Mouse (Mus musculus) hindbrain, embryonic 10.5 days (tissue): ENCODE results near the gene Zbtb49. TPM values are rescaled to one million over a fixed set of nuclear protein-coding genes. Genes with fewer than 3 reads are reported as not detected.

Experiments used
- DNase-seq: peaks from one replicate; pipeline ENCODE4 v3.0.0-alpha.2; 2017; ENCODE audit warnings: low spot score
- H3K27ac ChIP-seq: fragments of 300-500 bp; sonication (generic); 2 replicates; pipeline ENCODE4 v1.5.1; 2016; ENCODE audit warnings: mild to moderate bottlenecking, moderate library complexity
- H3K27me3 ChIP-seq: fragments of 300-500 bp; sonication (generic); 2 replicates; pipeline ENCODE4 v1.6.1; 2016; ENCODE audit warnings: mild to moderate bottlenecking; ENCODE audit not compliant: poor library complexity, insufficient read depth, severe bottlenecking
- H3K36me3 ChIP-seq: fragments of 300-500 bp; sonication (generic); 2 replicates; pipeline ENCODE4 v1.6.1; 2016; ENCODE audit warnings: mild to moderate bottlenecking, moderate library complexity
- H3K4me1 ChIP-seq: fragments of 300-500 bp; sonication (generic); replicated peaks from 2 replicates; pipeline ENCODE4 v1.6.1; 2016; ENCODE audit warnings: mild to moderate bottlenecking
- H3K4me3 ChIP-seq: fragments of 300-500 bp; sonication (generic); 2 replicates; pipeline ENCODE4 v1.5.1; 2016; ENCODE audit warnings: mild to moderate bottlenecking, moderate library complexity
- H3K9me3 ChIP-seq: fragments of 300-500 bp; sonication (generic); 2 replicates; pipeline ENCODE4 v1.6.1; 2016; ENCODE audit warnings: mild to moderate bottlenecking, moderate library complexity
- WGBS: fragments of 180-500 bp; shearing (Covaris S2); methylation state at CpG from one replicate; pipeline ENCODE4 v1.1.7; 2016; 5-methylcytosine and 5-hydroxymethylcytosine counted together
- polyA plus RNA-seq: library from polyadenylated mRNA; unstranded; fragments of >200 nt; fragmentation: Nextera tagmentation; extraction: Ambion mirVana; gene quantifications from 2 replicates; pipeline ENCODE4 v1.2.1, GENCODE M21; 2016

The Zbtb49 gene
- polyA plus RNA-seq, 1 experiment from 2014 or later = 19.4 TPM

DNA sequence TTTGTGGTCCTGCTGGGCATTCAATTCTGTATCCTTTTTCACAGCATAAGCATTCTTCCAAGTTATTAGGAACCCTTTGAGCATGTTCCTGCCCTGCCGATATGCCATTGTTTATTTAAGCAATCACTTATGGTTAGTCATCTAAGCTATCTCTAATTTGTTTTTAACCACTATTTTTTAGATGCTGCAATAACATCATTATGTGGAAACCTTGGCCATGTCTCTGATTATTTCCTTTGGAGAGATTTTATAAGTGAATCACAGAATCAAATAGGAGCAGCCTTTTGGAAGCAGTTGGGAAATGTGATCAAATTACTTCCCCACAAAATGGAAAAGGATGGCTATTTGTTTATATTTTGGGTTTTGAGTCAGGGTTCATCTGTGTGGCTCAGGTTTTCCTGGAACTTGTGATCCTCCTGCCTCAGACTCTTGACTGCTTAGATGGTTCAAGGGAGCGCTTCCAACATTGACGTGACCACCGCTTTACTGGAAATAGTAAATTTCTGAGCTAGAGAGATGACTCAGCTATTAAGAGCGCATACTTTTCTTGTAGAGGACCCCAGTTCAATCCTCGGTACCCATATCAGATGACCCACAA, 35.5 kb downstream of the Zbtb49 start:
- Histone ChIP-seq H3K27ac (no peak overlapping the region), H3K27me3 (no peaks in the 10 kb centered on the region), H3K36me3 (no peaks in the 10 kb centered on the region), H3K4me3 (no peak overlapping the region), H3K4me1 (no peaks in the 10 kb centered on the region), H3K9me3 (no peaks in the 10 kb centered on the region)
- 91% methylated on average over 6 of the region's 6 CpGs for WGBS
- no peak for DNase-seq

DNA sequence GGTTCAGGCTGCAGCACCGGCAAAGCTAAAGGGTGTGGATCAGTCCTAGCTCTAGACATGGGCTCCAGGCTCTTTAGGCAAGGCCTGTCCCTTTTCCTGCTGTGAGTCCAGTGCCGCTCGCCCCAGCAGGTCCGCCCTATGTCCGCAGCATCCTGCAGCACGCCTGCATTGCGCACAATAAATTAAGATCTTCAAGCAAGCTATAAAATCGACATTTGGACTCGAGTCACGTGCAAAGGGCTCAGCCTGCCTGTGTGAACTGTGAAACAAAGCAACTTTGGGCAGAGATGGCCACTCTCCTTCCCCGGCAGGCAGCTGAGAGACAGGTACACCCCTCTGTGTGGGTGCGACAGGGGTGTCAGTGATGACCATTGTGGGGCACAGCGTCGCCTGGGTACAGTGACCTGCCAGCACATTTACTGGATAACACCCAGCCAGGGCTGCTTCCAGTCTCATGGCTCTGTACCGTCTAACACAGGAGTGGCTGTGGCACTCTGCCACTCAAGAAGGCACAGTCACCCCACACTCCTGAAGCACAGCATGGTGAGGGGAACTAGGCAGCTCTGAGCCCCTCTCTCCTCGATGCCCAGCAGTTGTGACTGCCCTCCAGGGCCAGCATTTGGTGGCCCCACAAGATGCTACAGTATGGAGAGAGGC, 45.9 kb downstream of the Zbtb49 start:
- H3K27me3 ChIP-seq = no peaks in the 10 kb centered on the region
- WGBS = 87% methylated on average over 16 of the region's 16 CpGs
- H3K4me3 ChIP-seq = no peak overlapping the region
- no peaks in the 10 kb centered on the region for H3K4me1 ChIP-seq
- no peak for DNase-seq
- H3K27ac ChIP-seq = no peak overlapping the region
- H3K36me3 ChIP-seq = no peaks in the 10 kb centered on the region
- H3K9me3 ChIP-seq = no peaks in the 10 kb centered on the region

DNA sequence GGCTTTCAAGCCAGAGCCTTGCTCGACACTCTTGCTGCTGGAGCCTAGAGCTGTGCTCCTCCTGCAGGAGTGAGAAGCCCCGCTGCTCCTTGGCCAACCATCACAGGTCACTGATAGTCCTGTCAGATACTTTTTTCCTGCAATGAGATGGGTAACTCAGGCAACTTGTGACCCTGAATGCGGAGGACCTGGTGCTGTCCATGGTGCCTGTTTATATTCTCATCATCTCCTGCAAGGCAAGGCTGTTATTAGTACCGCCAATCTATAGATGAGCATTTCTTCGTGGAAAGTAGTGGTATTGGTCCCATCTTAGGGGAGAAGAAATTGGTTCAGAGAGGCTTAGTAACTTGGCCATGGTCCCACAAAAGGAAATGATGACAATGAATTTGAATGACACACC, 46.5 kb downstream of the Zbtb49 start:
- Histone ChIP-seq H3K4me1 (no peaks in the 10 kb centered on the region), H3K9me3 (no peaks in the 10 kb centered on the region), H3K36me3 (no peaks in the 10 kb centered on the region), H3K4me3 (no peak overlapping the region), H3K27ac (no peak overlapping the region), H3K27me3 (no peaks in the 10 kb centered on the region)
- 48% methylated on average over 5 of the region's 5 CpGs for WGBS
- no peak for DNase-seq

DNA sequence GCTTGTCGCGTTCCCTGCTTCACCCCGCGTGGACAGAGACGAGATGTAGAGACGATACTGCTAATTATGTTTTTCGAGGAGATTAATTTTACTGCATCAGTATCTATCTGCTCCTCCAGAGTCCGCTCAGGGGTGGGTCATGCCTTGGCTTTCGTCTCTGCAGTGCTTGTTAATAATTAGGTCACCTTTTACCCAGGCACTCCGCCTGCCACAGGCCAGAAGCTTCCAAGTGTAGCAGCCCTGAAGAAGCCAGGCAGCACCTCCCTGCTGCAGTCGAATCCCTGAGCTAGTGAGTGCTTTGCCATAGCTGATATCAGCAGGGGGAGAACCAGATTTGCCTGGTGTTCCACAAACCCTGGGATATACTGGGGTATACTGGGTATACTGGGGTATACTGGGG, 51.8 kb downstream of the Zbtb49 start:
- H3K36me3 ChIP-seq = no peaks in the 10 kb centered on the region
- H3K4me1 ChIP-seq = no peaks in the 10 kb centered on the region
- H3K9me3 ChIP-seq = no peaks in the 10 kb centered on the region
- DNase-seq = no peak
- no peaks in the 10 kb centered on the region for H3K27me3 ChIP-seq
- no peak overlapping the region for H3K27ac ChIP-seq
- WGBS = 84% methylated on average over 11 of the region's 11 CpGs
- no peak overlapping the region for H3K4me3 ChIP-seq

DNA sequence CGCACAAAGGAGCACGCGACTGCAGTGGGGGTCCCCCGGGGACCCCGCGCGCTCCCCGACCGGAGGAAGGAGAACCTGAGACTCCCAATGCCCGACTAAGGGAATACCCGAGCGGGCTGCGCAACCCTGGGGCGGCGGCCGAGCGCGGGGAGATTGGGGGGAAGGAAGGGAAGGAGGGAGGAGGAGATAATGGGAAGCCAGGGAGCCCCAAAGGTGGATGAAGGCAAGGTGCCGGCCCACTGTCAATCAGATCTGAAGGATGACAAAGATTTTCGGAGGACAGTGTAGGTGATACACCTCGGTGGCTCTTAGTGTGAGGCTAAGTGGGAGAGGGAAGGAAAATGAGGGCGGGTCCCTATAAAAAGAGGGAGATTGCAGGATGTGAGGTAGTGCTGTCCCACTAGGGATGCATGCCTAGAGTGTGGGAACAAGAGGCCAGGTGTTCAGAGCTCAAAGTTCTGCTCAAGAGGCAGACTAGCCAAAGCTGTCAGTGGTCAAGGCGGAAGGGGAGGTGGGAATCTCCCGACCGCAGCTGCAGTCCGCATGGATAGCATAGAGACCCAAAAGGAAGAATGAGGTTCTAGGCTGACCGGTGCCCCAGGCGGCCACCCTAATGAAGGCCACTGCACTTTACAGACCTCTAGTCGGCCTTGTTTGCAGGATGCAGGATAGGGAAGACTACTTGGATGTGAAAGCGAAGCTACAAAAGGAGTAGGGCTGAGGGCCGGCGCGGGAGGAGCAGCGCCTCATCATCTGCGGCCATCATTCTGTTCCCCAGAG, 60.4 kb downstream of the Zbtb49 start, which contains the start of gene Nsg1:
Gene Nsg1, minus strand, starts transcription at position 274 of the 780 bp plus-strand sequence.
- peak within 1 kb of the TSS; percentile 97 for H3K27ac ChIP-seq
- DNase-seq = peak; percentile 45
- peaks cover 35% of the 10 kb centered on the region for H3K4me1 ChIP-seq
- peaks cover 43% of the 10 kb centered on the region for H3K27me3 ChIP-seq
- WGBS = 6% methylated on average over 35 of the region's 35 CpGs
- H3K4me3 ChIP-seq = peak within 1 kb of the TSS; percentile 89
- H3K9me3 ChIP-seq = peaks cover 2% of the 10 kb centered on the region
- peaks cover 30% of the 10 kb centered on the region for H3K36me3 ChIP-seq

DNA sequence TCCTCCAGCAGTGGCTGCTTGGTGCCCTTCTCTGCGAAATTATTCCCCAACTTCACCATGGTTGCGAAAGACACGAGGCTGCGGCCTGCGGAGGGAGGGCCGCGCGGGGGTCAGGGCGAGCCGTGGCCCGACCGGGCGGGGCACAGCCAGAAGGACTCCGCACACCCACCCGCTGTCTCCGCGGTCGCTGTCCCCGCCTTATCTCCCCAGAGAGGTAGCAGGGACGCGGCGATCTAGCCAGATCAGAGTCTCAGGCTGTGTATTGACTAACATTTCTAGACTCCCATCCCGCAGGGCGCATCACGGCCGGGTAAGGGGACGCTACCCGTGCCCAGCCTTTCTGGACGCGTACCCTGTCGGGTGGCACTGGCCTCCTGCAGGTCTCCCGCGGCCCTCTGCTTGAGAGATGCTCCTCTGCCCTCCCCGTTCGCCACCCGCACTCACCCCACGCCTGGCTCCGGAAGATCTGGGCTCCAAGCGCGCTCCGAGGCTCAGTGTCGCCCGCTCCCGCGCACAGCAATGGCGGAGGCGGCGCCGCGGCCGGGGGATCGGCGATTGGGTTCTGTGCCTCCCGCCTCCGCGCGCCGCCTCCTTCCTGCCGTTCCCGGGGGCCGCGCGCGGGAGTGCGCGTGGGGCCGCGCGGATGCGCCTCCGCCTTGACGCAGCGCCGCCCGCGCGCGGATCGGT, 61.2 kb downstream of the Zbtb49 start:
- Histone ChIP-seq H3K4me1 (peaks cover 36% of the 10 kb centered on the region), H3K9me3 (peaks cover 9% of the 10 kb centered on the region), H3K36me3 (peaks cover 37% of the 10 kb centered on the region), H3K27ac (peak overlapping the region; percentile 97), H3K27me3 (peaks cover 43% of the 10 kb centered on the region), H3K4me3 (peak overlapping the region; percentile 89)
- DNase-seq = peak; percentile 66
- WGBS = under 1% methylated on average over 79 of the region's 79 CpGs

DNA sequence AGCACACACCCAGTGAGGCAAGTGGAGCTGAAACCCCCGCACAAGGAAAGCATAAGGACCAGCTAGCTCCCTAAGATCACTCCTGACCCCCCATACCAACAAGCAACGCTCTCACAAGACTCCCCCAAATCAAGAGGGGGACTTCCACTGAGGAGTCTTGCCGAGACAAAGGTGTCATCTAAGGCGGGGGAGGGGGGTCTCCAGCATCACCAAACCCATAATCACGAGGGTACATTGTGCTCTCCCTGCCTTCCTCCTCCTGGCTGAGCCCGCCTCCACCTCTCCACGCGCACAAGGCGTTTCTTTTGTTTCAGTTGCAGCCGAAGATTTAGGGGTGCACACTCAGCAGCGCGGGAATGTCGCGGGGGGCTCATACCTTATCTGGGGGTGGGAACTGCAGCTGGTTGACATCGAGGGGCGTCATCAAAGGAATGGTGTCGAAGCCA, 61.7 kb downstream of the Zbtb49 start:
- Histone ChIP-seq H3K27me3 (peaks cover 43% of the 10 kb centered on the region), H3K4me1 (peaks cover 42% of the 10 kb centered on the region), H3K36me3 (peaks cover 43% of the 10 kb centered on the region), H3K9me3 (peaks cover 9% of the 10 kb centered on the region), H3K4me3 (peak overlapping the region; percentile 89), H3K27ac (peak overlapping the region; percentile 97)
- DNase-seq = peak; percentile 57
- 3% methylated on average over 17 of the region's 17 CpGs for WGBS

DNA sequence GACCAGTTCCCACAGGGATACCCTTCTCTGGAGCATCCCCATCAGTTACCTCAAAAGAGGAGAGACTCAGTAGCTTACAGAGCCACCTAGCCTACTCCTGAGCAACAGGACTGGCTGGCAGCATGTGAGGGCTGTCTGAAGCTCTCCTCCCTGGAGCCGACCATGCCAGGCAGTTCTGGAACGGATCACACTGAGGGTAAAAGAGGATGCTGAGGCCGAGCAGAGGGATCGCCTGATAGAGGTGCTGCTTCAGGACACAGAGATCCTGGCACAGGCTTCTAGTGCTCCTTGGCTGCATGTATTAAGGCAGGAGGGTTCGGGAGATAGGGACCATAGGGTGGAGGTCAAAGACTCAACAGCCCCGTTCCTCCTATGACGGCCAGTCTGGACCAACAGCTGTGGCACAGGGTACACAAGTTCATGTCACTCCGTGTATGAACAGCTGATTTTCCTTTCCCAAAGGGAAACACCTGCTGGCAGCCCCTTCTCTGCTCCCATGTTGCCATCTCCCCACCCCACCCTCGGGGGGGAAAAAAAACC, 62.7 kb downstream of the Zbtb49 start:
- H3K36me3 ChIP-seq = peaks cover 53% of the 10 kb centered on the region
- peak; percentile 6 for DNase-seq
- peak overlapping the region; percentile 97 for H3K27ac ChIP-seq
- WGBS = 74% methylated on average over 9 of the region's 9 CpGs
- peaks cover 41% of the 10 kb centered on the region for H3K27me3 ChIP-seq
- peaks cover 52% of the 10 kb centered on the region for H3K4me1 ChIP-seq
- peaks cover 9% of the 10 kb centered on the region for H3K9me3 ChIP-seq
- peak overlapping the region; percentile 89 for H3K4me3 ChIP-seq

DNA sequence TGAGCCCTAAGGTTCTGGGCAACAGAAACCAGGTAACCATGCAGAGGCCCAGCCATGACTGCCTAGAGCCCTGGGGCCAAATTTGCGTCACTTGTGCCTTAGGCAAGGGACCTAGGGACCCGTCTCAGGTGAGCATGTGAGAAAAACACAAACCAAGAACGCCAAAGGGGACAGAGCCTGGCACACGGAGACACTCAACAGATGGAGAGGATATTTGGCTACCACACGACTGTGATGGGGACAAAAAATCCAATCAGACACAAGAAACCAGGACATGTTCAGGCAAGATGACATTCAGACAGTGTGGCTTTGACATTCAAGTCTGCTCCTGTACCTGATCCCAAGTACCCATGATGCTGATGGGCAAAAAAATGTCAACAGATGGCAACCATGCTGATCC, 66.6 kb downstream of the Zbtb49 start:
- DNase-seq = no peak
- Histone ChIP-seq H3K36me3 (peaks cover 92% of the 10 kb centered on the region), H3K4me1 (peaks cover 50% of the 10 kb centered on the region), H3K9me3 (peaks cover 9% of the 10 kb centered on the region), H3K27ac (no peak overlapping the region), H3K4me3 (no peak overlapping the region), H3K27me3 (peaks cover 7% of the 10 kb centered on the region; the same call in 1 of the 2 replicates)
- WGBS = 94% methylated on average over 5 of the region's 5 CpGs

DNA sequence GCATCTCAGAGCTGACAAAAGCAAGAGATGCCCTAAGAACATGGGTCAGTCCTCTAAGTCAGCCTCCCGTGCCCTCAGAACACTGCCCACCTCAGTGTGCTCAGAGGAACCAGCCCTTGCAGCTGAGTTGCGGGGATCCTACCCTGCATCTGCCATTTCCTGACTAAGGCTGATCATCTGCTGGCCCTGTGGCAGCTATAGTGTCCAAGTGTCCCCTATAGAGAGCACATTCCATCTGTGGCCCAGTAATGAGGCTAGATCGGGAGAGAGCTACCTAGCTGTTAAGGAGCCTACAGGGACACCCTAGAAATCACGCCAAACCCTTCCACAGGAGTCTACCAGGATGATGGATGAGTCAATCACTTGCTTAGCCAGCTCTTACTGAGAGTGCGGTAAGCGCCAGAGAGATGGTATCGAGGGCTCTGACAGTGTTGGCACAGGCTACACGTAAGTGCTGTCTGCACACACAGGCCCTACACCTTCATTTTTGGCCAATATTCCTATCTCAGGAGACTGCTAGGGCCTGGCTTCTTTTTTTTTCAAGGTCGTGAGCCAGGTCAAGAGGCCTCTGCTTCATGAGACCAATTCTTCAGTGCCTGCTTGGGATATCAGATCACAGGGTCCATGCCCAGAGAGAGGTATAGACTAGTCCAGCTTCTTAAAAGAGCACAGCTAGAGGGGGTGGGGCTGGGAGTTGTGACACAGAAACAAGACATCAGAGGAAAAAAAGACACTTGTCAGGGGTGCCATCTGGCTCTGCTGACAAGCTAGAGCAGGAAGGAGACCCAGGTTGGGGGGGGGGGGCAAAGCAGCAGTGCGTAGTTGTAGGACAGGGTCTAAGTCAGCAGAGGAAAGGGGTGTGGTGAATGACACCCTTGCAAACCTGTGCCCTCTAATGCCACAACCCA, 67.8 kb downstream of the Zbtb49 start:
- DNase-seq = no peak
- H3K4me3 ChIP-seq = no peak overlapping the region
- H3K36me3 ChIP-seq = peaks cover 100% of the 10 kb centered on the region
- 90% methylated on average over 10 of the region's 10 CpGs for WGBS
- peaks cover 4% of the 10 kb centered on the region; the same call in 1 of the 2 replicates for H3K27me3 ChIP-seq
- peaks cover 38% of the 10 kb centered on the region for H3K4me1 ChIP-seq
- H3K9me3 ChIP-seq = peaks cover 9% of the 10 kb centered on the region
- H3K27ac ChIP-seq = no peak overlapping the region

DNA sequence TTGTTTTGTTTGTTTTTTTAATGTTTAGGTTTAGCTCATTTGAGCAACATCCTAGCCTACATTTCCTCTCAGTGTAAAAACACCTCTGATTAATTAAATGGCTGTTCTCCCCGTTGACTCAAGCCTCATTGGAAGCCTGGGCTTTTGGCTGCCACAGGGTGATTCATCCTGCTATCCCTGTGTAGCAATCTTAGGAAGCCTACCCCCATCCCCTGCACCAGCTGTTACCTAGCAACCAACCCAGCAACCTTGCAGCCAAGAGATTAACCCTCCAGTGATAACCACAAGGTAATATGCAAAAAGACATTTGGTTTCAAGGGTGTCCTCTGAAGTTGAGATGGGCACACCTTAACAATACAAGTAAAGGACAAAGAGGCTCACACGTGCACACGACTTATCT, 69.0 kb downstream of the Zbtb49 start:
- H3K4me1 ChIP-seq = peaks cover 31% of the 10 kb centered on the region
- WGBS = 70% methylated on average over 3 of the region's 3 CpGs
- no peaks in the 10 kb centered on the region for H3K27me3 ChIP-seq

More for the DNA sequence above, 69.0 kb downstream of the Zbtb49 start:
- no peak overlapping the region for H3K27ac ChIP-seq
- H3K36me3 ChIP-seq = peaks cover 100% of the 10 kb centered on the region
- H3K9me3 ChIP-seq = peaks cover 9% of the 10 kb centered on the region
- no peak overlapping the region for H3K4me3 ChIP-seq
- no peak for DNase-seq
